Mouse (Mus musculus): ENCODE data around the gene Speer4f1.

DNA sequence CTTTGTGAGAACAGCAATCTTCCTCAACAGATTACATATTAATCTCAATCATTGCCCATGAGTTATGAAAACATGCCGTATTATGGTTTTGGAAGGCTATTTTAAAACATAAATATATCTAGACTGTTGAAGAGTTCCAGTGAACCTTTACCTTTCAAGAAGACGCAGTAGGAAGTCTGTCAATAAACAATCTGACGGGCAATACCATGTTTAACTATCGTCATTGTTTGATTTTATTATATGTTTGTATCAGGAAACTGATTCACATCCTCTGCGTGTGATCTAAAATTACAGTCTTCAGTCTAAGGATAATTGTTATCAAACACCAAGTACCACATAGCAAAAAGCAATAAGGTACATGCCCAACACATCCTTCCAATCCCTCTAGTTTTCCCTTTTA is 21.8 kb upstream of the Speer4f1 start:
- TF ChIP-seq CTCF (IDR thresholded peaks at IDR 0.05; ENCODE audit: low read depth) (no peak), EP300 (IDR thresholded peaks at IDR 0.05; ENCODE audit: low read depth) (no peak)

Measured in liver, postnatal 0 days (tissue).